Mouse (Mus musculus): ENCODE data around the gene Col9a1. TPM values are rescaled to one million over a fixed set of nuclear protein-coding genes. Genes with fewer than 3 reads are reported as not detected.

The Col9a1 gene
- total RNA-seq, 2 experiments from 2014 or later, result 1.5 to 1.9 TPM

DNA sequence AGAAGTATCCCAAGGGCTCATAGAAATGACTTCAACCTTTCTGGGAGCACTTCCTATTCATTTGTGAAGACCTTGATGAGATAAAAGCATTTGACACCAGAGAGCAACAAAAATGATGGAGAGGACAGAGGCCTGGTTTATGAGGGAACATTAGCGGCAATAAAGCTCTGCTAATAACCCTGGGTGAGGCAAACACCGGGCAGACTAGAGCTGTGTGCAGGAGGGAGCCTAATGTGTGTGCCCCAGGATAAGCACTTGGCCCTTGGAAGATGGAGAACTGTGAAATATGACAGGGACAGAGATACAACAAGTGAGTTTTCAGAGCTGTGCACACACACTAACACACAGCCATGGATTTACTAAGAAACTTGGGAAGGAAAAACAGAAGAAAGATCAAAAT, 115.1 kb downstream of the Col9a1 start:
- DNase-seq (ENCODE audit: low spot score in 2 of 2), result no peak

DNA sequence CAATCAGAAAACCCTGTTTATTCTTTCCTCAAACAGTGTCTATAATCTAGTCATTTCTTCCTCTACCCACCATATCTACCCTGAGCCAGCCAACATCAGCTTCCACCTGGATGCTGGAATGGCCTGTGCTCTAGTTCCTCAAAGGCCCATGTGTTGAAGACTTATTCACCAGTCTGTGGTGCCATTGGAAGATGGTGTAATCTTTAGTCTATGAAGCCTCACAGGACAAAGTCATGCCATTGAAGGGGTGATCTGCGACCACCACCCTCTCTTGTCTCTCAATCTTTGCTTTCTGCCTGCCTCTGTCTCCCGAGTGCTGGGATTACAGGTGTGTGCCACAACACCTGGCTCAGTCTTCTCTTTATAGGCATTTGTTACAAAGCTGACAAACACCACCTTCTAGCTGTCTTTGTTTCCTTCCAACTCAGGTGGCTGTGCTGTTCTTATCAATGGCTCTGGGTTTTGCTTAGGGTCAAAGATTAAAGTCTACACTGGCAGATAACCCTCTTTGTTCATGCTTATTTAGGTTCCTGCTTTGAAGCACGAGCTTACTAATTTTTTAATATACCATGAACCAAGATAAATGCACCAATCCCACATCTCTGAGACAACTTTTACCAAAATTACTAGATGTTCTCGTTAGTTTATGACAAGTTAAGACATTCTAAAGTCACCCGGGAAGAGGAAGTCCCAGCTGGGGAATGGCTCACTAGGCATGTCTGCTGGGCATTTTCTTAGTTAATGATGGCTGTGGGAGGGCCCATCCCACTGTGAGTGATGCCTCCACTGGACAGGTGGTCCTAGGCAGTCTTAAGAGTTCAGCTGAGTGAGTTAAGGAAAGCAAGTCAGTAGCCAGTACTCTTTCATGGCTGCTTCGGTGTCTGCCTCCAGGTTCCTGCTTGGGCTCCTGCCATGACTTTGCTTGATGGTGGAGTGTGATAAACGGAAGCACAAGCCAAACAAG, 117.9 kb downstream of the Col9a1 start:
- DNase-seq (ENCODE audit: low spot score in 2 of 2), result no peak

DNA sequence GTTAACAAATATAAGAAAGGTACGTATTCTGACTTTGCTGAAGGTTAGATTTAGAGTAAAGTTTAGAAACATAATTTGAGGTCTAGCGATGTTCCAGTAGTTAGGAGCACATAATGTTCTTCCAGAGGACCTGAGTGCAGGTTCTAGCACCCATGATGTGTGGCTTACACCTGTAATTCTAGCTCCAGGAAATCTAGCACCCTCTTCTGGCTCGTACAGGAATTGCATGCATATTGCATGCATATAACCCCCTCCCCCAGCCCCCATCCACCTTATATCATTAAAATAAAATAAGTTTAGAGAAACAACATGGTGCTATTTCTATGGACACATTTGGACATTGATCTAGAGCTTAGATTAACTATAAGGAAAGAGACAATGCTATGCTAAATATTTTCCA, 123.3 kb downstream of the Col9a1 start:
- DNase-seq (ENCODE audit: low spot score in 2 of 2), result no peak

Other genes starting within 250 kb of the Col9a1 start
- 10 to 100 TPM; 49.7 to 54.6 TPM for gene Sdhaf4, start 172.0 kb upstream of the Col9a1 start, total RNA-seq (2021)
- 10 to 100 TPM; 28.0 to 31.4 TPM for gene Fam135a, start 77.3 kb upstream of the Col9a1 start, total RNA-seq (2021)

Data from layer of hippocampus, postnatal 14 days (tissue).